Mouse (Mus musculus) hindbrain, embryonic 16.5 days (tissue): Measurements from ENCODE around the gene Ccdc124. TPM values are rescaled to one million over a fixed set of nuclear protein-coding genes. Genes with fewer than 3 reads are reported as not detected.

ENCODE experiments used
- ATAC-seq: fragments of 200-750 bp; cut with Nextera tagmentation; 2 replicates; pipeline ENCODE4 v1.8.0; 2017; ENCODE audit warnings: moderate TSS enrichment, moderate library complexity
- H3K27ac ChIP-seq: fragments of 300-500 bp; sonication (generic); 2 replicates; pipeline ENCODE4 v1.5.1; 2014; ENCODE audit warnings: low read depth, mild to moderate bottlenecking, control low read depth, low read length, moderate library complexity
- H3K27me3 ChIP-seq: fragments of 300-500 bp; sonication (generic); replicated peaks from 2 replicates; pipeline ENCODE4 v1.6.1; 2014; ENCODE audit warnings: low read length; ENCODE audit not compliant: control insufficient read depth, insufficient read depth
- H3K36me3 ChIP-seq: fragments of 300-500 bp; sonication (generic); 2 replicates; pipeline ENCODE4 v1.6.1; 2014; ENCODE audit warnings: mild to moderate bottlenecking, low read length, moderate library complexity, mixed read lengths; ENCODE audit not compliant: control insufficient read depth, insufficient read depth
- H3K4me1 ChIP-seq: fragments of 300-500 bp; sonication (generic); 2 replicates; pipeline ENCODE4 v1.6.1; 2014; ENCODE audit warnings: low read depth, low read length; ENCODE audit not compliant: control insufficient read depth, insufficient read depth
- H3K4me2 ChIP-seq: fragments of 300-500 bp; sonication (generic); 2 replicates; pipeline ENCODE4 v1.6.1; 2014; ENCODE audit warnings: mild to moderate bottlenecking, low read length, control low read depth, moderate library complexity
- H3K4me3 ChIP-seq: fragments of 300-500 bp; sonication (generic); 2 replicates; pipeline ENCODE4 v1.5.1; 2014; ENCODE audit warnings: mild to moderate bottlenecking, low read length, control low read depth, moderate library complexity
- H3K9ac ChIP-seq: fragments of 300-500 bp; sonication (generic); 2 replicates; pipeline ENCODE4 v1.6.1; 2014; ENCODE audit warnings: low read depth, mild to moderate bottlenecking, control low read depth, low read length, moderate library complexity
- H3K9me3 ChIP-seq: fragments of 300-500 bp; sonication (generic); 2 replicates; pipeline ENCODE4 v1.6.1; 2014; ENCODE audit warnings: mild to moderate bottlenecking, low read length, moderate library complexity; ENCODE audit not compliant: control insufficient read depth
- WGBS: fragments of 180-500 bp; shearing (Covaris S2); extraction: QIAGEN DNeasy Blood & Tissue Kit; methylation state at CpG from one replicate; pipeline ENCODE4 v1.1.7; 2014; 5-methylcytosine and 5-hydroxymethylcytosine counted together
- polyA plus RNA-seq: library from polyadenylated mRNA; unstranded; fragments of >200 nt; fragmentation: Nextera tagmentation; extraction: Ambion mirVana; gene quantifications from 2 replicates; pipeline ENCODE4 v1.2.1, GENCODE M21; 2015

The Ccdc124 gene
- polyA plus RNA-seq, 1 experiment from 2014 or later = 190 TPM

DNA sequence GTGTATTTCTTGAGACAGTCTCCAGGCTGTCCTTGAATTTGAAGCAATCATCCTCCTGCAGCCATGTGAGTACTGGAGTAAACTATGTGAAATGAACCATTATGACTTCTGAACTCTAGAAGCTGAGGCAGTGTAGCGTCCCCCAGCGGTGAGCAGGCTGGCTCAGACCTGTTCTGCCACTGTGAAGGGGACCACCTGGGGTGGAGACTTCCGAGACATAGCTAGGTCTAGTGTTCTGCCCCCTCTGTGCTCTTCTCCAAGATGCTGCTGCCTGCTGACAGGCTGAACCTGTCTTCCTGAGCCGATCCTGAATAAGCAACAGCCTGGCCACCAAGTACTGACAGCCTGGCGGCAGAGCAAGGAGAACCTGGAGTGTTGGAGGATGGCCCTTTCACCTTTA lies 28.6 kb downstream of the Ccdc124 start:
- no peaks in the 10 kb centered on the region for H3K36me3 ChIP-seq
- WGBS = 43% methylated on average over 5 of the region's 5 CpGs
- H3K27me3 ChIP-seq = no peaks in the 10 kb centered on the region

DNA sequence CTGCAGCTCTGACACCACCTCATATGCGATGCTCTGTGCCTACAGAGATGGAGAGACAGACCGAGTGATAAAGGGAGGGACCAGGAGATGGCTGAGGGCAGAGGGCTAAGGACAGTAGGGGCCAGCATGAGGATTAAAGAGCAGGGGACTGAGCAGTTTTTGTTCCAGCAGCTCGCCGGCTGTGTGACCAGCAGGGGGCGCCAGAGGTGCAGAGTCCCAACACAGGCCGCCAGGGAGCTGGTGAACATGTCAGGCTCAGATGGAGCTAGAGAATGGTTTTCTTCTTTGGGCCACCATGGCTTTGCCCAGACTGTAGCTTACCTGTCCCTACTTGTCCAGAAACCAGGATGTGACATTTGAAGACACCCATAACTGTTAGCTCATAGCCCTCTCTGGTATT lies 29.2 kb downstream of the Ccdc124 start:
- Histone ChIP-seq H3K27ac (no peak overlapping the region), H3K36me3 (no peaks in the 10 kb centered on the region), H3K27me3 (no peaks in the 10 kb centered on the region), H3K4me3 (no peak overlapping the region), H3K9me3 (no peaks in the 10 kb centered on the region), H3K4me1 (peaks cover 8% of the 10 kb centered on the region), H3K9ac (no peak overlapping the region), H3K4me2 (no peak overlapping the region)
- ATAC-seq = no peak
- WGBS = 3% methylated on average over 6 of the region's 6 CpGs

More for the DNA sequence above, 28.6 kb downstream of the Ccdc124 start:
- ATAC-seq = no peak
- H3K4me2 ChIP-seq = no peak overlapping the region
- H3K4me1 ChIP-seq = peaks cover 5% of the 10 kb centered on the region
- no peaks in the 10 kb centered on the region for H3K9me3 ChIP-seq
- H3K27ac ChIP-seq = no peak overlapping the region
- H3K9ac ChIP-seq = no peak overlapping the region
- no peak overlapping the region for H3K4me3 ChIP-seq

DNA sequence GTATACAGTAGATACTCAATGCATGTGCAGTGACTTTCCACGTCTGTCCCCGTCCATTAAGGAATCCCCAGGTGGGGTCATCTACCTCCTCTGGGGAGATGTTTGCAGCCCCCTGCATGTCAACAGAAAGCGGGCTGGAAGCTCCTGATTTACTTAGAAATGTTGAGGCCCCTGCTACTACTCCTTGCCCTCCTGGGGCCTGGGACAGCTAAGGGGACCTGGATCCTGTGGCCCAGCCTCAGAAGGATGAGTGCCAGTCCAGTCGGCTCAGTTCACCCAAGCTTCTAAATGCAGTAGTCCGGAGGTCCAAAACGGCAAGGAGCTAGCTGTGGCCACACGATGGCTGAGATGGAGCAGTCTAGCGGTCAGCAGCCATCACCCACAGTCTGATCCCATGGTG lies 29.8 kb downstream of the Ccdc124 start:
- no peaks in the 10 kb centered on the region for H3K27me3 ChIP-seq
- H3K36me3 ChIP-seq = no peaks in the 10 kb centered on the region
- no peak overlapping the region for H3K4me3 ChIP-seq
- no peak overlapping the region for H3K9ac ChIP-seq
- no peak for ATAC-seq
- H3K4me1 ChIP-seq = peaks cover 8% of the 10 kb centered on the region
- H3K27ac ChIP-seq = no peak overlapping the region
- H3K4me2 ChIP-seq = no peak overlapping the region
- no peaks in the 10 kb centered on the region for H3K9me3 ChIP-seq
- 87% methylated on average over 8 of the region's 8 CpGs for WGBS

DNA sequence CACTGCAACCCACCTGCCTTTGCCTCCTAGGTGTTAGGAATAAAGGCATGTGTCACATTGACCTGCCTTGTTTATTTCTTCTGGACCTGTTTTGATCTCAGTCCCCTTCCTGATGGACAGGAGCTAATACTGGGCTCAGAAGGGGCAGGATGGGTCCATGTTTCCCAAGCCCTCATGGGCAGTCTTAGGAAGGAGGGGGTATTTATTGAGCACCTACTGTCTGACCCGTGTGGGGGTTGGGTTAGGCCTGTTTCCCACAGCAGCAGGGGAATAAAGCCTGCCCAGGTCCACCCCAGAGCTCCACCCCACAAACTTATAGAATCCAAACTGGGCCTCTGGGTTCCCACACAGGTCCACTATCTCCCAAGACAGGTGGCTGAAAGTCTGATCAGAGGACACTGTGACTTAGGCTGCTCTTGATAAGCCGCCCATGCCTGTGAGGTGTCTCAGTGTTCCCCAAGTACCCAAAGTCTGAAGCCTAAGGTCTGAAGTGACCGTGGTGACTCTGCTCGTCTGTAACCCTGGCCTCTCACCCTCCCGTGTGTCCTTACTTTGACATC lies 30.4 kb downstream of the Ccdc124 start:
- Histone ChIP-seq H3K36me3 (no peaks in the 10 kb centered on the region), H3K4me3 (no peak overlapping the region), H3K27ac (no peak overlapping the region), H3K27me3 (no peaks in the 10 kb centered on the region), H3K4me2 (no peak overlapping the region), H3K9me3 (no peaks in the 10 kb centered on the region), H3K9ac (no peak overlapping the region), H3K4me1 (peaks cover 11% of the 10 kb centered on the region)
- ATAC-seq = no peak
- WGBS = 86% methylated on average over 5 of the region's 5 CpGs

DNA sequence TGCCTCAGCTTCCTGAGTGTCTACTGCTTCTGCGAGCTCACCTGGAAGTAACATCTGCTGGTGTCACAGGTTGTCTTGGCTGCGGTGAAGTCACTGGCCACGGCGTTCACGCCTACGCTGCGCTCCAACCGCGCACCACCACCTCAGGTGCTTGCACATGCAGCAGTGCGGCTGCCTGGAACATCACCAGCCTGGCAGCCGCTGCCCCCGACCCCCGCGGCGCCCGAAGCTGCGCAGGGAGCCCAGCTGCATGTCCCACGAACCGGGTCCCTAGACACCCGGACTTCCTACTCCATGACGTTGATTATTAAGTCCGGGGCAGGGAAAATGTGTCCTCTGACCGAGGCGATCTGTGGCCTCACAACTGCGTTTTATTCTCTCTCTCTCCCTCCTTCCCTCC lies 31.3 kb downstream of the Ccdc124 start:
- H3K4me3 ChIP-seq = no peak overlapping the region
- H3K27ac ChIP-seq = no peak overlapping the region
- H3K4me2 ChIP-seq = no peak overlapping the region
- 74% methylated on average over 25 of the region's 25 CpGs for WGBS
- no peaks in the 10 kb centered on the region for H3K36me3 ChIP-seq
- no peak overlapping the region for H3K9ac ChIP-seq
- H3K27me3 ChIP-seq = no peaks in the 10 kb centered on the region
- ATAC-seq = no peak
- H3K4me1 ChIP-seq = peaks cover 11% of the 10 kb centered on the region
- no peaks in the 10 kb centered on the region for H3K9me3 ChIP-seq

DNA sequence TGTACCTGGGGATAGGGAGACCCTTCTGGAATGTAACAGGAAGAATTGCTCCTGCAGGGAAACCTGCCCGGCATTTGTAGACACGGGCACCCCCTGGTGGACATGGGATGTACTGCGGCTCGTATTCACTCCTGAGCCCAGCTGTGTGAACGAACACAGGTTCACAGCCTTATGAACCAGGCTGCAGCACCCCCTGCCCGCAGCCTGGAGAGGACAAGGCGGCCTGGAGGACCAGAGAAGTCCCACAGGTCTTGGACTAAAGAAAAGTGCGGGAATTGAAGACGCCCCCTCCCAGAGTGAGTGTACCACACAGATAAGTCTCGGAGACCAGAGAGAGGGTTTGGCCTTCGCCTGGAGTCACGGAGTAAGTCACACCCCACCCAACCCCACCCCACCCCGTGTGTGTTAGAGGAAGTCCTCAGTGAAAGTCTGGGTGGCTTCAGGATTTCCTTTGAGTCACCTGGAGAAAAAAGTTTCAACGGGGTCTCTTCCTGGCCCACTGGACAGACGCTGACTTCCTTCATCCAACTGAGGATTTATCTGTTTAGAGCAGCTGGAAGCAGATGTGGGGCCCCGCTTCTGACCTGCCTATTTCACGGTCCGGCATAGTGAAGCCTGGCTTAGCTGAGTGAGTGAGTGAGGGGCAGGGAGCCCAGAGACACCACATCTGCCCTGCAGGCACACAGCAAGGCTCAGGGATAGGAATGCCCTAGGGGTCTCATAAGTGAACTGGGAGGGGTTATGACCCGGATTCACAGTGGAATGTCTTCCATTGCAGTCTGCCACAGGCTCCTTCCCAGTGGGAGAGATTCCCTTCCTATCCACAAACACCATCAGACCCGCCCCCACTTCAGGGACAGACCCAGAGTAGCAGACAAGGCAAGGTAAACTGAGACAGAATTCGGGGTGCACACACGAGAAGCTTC lies 32.3 kb downstream of the Ccdc124 start:
- Histone ChIP-seq H3K27ac (peak overlapping the region; percentile 48; the same call in 1 of the 2 replicates), H3K36me3 (no peaks in the 10 kb centered on the region), H3K27me3 (no peaks in the 10 kb centered on the region), H3K4me3 (no peak overlapping the region), H3K4me2 (no peak overlapping the region), H3K9me3 (no peaks in the 10 kb centered on the region), H3K4me1 (peaks cover 11% of the 10 kb centered on the region), H3K9ac (no peak overlapping the region)
- no peak for ATAC-seq
- WGBS = 36% methylated on average over 22 of the region's 22 CpGs

DNA sequence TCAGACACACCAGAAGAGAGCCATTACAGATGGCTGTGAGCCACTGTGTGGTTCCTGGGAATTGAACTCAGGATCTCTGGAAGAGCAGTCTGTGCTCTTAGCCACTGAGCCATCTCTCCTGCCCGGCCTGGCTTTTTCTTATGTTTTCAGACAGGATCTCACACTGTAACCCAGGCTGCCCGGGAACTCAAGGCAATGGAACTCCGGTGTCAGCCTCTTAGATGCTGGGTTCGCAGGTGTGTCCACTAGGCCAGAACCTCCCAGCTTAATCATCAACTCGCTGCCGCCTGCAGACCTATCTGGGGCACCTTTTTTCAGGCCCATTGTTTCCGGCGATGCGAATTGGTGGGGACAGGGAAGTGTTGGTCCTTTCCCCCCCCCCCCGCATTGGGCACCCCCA lies 33.1 kb downstream of the Ccdc124 start:
- peaks cover 11% of the 10 kb centered on the region for H3K4me1 ChIP-seq
- no peak for ATAC-seq
- 0 out of 2 replicates have a peak, but pooled peaks cover 5% of the 10 kb centered on the region for H3K36me3 ChIP-seq
- peak overlapping the region; percentile 48; the same call in 1 of the 2 replicates for H3K27ac ChIP-seq
- H3K9me3 ChIP-seq = no peaks in the 10 kb centered on the region
- no peak overlapping the region for H3K4me2 ChIP-seq
- H3K4me3 ChIP-seq = no peak overlapping the region
- 53% methylated on average over 10 of the region's 10 CpGs for WGBS
- no peaks in the 10 kb centered on the region for H3K27me3 ChIP-seq
- H3K9ac ChIP-seq = no peak overlapping the region

DNA sequence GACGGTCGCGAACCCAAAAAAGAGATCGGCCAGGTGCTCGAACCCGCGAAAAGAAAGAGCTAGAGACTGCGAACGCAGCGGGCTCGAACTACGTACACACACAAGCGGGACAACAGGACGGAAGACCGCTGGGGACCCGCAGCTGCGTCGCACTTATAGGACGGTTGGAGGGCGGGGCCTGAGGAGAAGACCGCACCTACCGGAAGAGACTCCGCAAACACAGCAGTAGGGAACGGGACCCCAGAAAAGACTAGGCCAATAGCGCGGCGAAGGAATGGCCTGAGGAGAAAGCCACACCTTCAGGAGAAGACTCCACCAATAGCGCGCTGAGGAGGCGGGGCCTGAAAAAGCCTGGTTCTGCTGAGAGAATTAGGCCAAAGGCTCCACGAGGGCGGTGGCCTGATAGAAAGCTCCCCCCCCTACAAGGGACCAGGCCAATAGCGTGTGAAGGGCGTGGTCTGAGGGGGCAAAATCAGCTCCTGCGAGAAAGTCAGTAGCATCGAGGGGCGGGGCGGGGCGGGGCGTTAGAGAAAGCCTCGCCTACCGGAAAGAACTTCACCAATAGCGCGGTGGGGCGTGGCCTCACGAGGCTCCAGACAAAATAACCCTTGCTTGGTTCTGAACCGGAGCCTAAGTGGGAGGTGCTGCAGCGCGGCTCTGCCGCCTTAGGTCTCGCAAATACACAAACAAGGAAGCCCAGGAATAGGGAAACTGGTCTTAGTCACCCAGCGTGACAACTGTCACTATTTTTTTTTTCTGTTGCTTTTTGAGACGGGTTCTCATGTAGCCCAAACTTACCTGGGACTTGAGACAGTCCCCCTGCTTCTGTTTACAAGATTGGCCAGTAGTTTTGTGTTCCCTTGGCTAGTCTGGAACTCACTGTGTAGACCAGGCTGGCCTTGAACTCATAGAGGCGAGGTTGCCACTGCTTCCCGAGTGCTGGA lies 34.1 kb downstream of the Ccdc124 start, which contains the start of gene Arrdc2:
Arrdc2 (minus strand) TSS at position 313 of the 944 bp plus-strand sequence.
- ATAC-seq = peak; percentile 97

More for the DNA sequence above, 34.1 kb downstream of the Ccdc124 start, which contains the start of gene Arrdc2:
- no peaks in the 10 kb centered on the region for H3K27me3 ChIP-seq
- H3K9me3 ChIP-seq = no peaks in the 10 kb centered on the region
- H3K4me2 ChIP-seq = peak within 1 kb of the TSS; percentile 73
- 0 out of 2 replicates have a peak, but pooled peaks cover 5% of the 10 kb centered on the region for H3K36me3 ChIP-seq
- peak within 1 kb of the TSS; percentile 65 for H3K4me3 ChIP-seq
- WGBS = 2% methylated on average over 55 of the region's 55 CpGs
- peaks cover 11% of the 10 kb centered on the region for H3K4me1 ChIP-seq
- H3K9ac ChIP-seq = peak within 1 kb of the TSS; percentile 75
- H3K27ac ChIP-seq = peak within 1 kb of the TSS; percentile 92
